Mouse (Mus musculus) thymus, postnatal 4 days (tissue): ENCODE data around the gene Milr1.
A peak's percentile ranks its signal among the peaks of the same experiment; 100 is the strongest.
"Not testable (repeated sequence)": the region's sequence is repeated elsewhere in the genome, so short reads cannot be mapped to it uniquely, and the experiment has no call there.

Experiments
- DNase-seq: peaks from one replicate; pipeline ENCODE4 v3.0.0; 2021

Milr1 gene

DNA sequence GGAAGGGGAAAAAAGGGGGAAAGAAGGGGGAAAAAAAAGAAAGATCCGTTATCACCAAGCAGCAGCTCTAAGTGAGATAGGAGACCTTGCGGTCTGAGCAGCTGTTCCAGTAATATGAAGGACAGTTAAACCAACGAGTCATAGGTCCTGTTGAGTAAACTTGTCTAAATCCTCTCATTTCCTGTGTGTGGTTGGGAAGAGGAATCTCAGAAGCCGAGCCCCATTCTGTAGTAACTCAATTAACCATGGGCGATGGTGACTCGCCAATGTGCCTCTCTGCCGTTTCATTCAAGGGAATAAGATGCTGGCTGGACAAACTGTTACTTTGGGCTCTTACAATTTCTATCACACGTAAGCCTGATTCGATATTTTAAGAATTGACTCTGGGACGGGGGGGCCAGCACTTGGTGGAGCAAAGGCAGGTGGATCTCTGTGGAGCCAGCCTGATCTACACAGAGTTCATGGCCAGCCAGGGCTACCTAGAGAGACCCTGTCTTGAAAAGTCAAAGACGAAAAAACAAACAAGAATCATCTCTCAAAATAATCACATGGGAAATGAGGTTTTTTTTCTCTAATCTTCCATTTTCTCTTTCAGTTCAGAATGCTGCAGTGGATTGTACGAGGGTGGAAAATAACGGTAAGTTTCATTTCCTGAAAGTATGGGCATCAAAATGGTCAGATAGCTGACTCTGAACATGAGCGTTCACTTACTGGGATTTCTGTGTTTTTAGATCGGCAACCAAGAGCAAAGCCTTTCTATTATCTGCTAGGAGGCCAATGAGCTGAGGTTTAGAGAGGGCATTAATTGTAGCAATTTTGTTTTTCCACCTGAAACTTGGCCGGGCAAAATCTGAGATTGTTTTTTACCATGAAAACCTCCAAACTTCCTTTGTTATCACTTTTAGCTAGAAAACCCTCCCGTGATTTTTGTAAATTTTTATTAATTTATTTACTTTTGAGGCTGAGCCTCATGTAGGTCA, at the start of gene Milr1:
Gene Milr1 (plus strand): TSS at position 188 of the 980 bp plus-strand sequence.
- peak; percentile 45 for DNase-seq

DNA sequence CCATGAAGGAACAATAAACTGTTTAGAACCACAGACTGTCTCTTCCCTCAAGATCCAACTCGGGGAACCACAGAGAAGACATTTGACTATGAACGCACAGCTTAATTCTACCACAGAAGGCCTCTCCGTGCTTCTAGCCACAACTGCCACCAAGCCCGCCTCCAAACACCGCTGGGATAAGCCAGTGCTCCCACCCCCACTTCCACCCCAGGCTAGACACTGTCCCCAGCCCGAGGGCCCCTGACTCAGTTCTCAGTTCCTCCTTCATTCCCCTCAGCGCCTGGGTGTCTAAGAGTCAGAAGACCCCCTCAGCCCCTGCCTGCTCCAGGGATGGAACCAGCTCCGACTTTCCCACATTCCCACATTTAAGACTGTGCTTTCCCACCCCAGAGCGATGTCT, 49.4 kb upstream of the Milr1 start:
- DNase-seq = no peak

GRCm38 (mm10) chr11:106702584-106702983, 48.4 kb upstream of the Milr1 start:
- DNase-seq = no peak

- DNase-seq = no peak
Observed at GRCm38 (mm10) chr11:106703931-106704330, 47.1 kb upstream of the Milr1 start.

DNA sequence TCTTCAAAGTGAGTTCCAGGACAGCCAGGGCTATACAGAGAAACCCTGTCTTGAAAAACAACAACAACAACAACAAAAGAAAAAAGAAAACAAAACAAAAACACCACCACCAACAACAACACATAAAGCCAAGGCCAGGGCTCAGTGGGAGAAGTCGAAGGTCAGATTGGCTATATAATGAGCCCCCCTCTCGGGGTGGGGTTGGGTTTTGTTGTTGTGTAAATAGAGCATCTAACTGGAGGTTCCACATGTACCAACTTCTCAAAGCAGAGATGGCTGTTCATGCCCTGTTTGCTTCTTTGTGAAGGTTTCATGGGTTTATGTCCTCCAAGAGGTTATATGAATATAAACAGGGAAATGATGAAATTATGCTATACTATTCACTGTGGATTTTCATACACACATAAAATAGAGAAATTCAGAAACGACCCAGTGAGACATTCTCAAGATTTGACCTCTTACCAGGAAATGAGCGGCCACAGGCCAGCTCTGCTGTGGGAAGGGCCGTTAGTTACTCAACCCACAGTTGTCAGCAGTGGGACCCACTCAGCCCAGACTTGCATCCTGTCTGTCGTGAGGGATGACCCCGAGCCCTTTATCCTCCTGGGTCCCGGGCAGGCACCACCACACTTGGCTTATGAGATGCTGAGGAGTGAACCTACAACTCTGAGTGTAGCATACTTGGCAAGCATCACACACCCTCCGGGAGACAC, 46.5 kb upstream of the Milr1 start:
- no peak for DNase-seq

DNA sequence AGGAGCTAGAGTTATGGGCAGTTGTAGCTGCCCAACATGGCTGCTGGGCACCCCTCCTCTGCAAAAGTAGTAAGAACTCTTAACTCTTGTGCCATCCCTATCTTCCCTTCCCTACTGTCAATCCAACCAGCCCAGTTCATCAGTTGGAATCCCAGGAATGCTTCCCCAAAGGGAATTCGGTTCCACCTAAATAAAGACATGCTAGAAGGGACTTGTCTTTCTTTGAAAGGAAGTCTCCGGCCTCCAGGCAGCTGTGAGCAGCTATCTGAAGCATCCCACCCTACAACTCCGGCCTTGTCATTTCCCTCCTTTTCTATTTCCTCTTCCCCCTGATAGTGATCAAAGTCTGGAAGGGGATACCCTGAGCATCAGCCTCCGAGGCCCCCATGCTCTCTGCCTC, 44.8 kb upstream of the Milr1 start:
- no peak for DNase-seq

DNA sequence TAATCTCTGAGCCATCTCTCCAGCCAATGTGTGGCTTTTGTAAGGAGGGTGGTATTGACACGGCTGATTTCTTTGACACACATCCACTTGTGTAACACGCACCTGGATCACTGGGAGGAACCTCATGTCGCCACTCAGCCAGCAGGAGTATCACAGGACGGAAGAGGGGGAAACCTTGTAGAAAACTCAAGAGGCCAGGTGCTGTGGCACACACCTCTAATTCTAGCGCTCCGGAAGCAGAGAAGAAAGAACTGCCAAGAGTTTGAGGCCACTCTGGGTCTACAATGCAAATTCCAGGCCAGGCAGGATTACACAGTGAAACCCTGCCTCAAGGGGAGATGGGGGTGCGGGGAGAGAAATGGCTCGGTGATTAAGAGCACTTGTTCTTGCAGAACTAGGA, 43.9 kb upstream of the Milr1 start:
- no peak for DNase-seq

DNA sequence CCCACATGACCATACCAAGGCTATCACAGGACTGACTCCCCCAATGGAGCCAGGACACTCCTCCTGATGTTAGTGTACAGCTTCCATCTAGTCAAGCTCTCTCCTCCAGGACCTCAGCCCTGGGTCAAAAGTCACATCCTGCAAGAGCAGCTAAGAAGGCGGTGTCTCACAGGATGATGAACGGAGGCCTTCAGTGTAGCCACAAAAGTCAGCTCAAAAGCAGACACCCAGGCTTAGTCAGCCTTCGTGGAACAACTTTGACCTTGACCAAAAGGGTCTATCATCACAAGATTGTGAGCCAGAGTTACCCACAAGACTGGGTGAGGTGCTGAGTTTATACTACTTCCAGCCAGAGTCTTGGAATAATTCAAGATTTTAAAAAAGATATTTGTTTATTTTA, 43.2 kb upstream of the Milr1 start:
- DNase-seq = no peak

GRCm38 (mm10) chr11:106709227-106709985, 41.6 kb upstream of the Milr1 start:
- DNase-seq = no peak

DNA sequence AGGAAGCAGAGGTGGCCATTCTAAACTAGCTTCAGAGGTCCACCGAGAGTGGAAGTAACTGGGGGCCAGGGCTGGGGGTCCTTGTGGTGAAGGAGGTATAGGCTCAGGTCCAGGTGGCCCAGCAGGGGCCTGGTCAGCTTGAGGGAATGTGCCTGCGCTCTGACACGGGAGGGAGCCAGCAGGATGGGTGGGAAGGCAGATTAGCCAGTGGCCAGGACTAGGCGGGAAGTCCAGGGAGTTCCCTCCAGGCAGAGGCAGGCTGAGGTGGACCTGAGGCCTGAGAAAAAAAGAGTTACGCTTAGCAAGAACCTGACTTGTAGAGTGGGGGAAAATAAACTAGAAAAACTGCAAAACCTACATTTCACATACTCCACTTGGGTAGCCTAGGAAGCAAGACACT, 40.2 kb upstream of the Milr1 start:
- no peak for DNase-seq

GRCm38 (mm10) chr11:106715066-106715465, 36.0 kb upstream of the Milr1 start:
- DNase-seq = no peak

DNA sequence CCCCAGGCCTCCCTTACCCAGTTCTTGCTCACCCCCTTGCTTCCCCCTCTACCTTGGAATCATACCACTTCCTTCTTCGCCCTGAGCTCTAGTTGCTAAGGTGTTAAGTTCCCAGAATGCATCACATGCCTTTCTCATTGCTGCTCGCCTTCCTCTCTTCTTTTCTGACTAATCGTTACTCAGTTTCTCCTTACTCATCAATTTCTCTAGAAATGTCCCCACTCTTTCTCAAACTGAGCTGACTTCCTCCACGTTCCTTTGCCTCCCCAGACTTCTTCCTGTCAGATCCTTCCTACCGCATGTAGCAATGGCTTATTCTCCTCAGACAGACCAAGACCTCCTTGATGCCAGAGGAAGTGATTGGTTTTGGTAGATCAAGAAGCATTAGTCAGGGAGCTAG, 34.5 kb upstream of the Milr1 start:
- no peak for DNase-seq

- no peak for DNase-seq
Observed at GRCm38 (mm10) chr11:106720379-106720778, 30.6 kb upstream of the Milr1 start.

- DNase-seq = no peak
Observed at GRCm38 (mm10) chr11:106722831-106723361, 28.1 kb upstream of the Milr1 start.

DNA sequence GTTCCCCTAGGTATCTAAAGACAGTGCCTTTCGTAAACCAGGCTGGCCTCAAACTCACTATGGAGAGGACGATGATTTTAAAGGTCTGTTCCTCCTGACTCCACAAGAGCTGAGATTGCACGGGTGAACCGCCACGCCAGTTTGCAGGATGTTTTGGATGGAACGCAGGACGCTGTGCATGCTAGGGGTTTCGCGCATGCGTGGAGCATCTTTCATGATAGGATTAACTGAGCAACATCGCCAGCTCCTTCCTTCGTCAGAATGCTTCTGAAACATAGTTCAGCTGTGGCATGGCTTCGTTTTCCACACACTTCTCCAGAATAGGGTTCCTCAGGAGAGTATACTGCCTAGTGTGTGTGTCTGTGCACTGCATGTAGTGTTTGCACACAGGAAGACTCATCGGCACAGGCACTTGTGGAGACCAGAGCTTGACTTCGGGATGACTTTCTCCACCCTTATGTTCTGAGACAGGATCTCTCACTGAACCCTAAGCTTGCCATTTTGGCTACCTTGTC, 27.4 kb upstream of the Milr1 start:
- peak; percentile 41 for DNase-seq

- DNase-seq = no peak
Observed at GRCm38 (mm10) chr11:106724176-106724915, 26.7 kb upstream of the Milr1 start.

GRCm38 (mm10) chr11:106724916-106725235, 26.1 kb upstream of the Milr1 start:
- DNase-seq = not testable (repeated sequence)

- no peak for DNase-seq
Observed at GRCm38 (mm10) chr11:106727967-106728366, 23.1 kb upstream of the Milr1 start.

GRCm38 (mm10) chr11:106728402-106729366, 22.3 kb upstream of the Milr1 start:
- no peak for DNase-seq

DNA sequence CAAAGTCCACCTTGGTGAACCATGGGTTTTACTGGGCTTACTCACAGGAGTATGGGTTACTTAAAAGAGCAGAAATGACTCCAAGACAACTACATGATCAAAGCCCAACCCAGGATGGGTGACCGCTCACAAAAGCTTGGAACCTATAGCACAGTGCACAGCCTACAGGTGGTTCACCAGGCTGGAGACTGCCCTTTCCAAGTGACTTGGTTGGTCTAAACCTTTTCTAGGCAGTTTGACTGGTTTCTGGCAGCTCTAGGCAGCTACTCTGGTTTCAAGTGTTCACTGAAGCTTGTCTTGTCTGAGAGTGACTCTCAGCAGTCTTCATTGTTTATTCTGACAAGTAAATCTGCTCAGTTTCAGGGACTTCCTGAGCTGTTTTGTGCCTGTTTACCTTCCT, 21.4 kb upstream of the Milr1 start:
- DNase-seq = no peak

GRCm38 (mm10) chr11:106730714-106731113, 20.3 kb upstream of the Milr1 start:
- no peak for DNase-seq
